Mouse (Mus musculus) lung, postnatal 14 days (tissue): ENCODE results near the gene Wnk1.

ENCODE experiments used
- DNase-seq: peaks from one replicate; pipeline ENCODE4 v3.0.0; 2021

Wnk1 gene

GRCm38 (mm10) chr6:120039668-120040556 is 1.4 kb upstream of the Wnk1 start:
- peak; percentile 85 for DNase-seq

GRCm38 (mm10) chr6:120039256-120039563 is 738 bp upstream of the Wnk1 start:
- DNase-seq, result peak; percentile 37

GRCm38 (mm10) chr6:120037636-120038365 is 671 bp downstream of the Wnk1 start:
- peak; percentile 79 for DNase-seq

- peak; percentile 73 for DNase-seq
Measured at GRCm38 (mm10) chr6:120037004-120037635, 1.4 kb downstream of the Wnk1 start.

- no peak for DNase-seq
Measured at GRCm38 (mm10) chr6:120024577-120024976, 13.9 kb downstream of the Wnk1 start.

GRCm38 (mm10) chr6:120023746-120024145 is 14.7 kb downstream of the Wnk1 start:
- no peak for DNase-seq

GRCm38 (mm10) chr6:120022042-120022441 is 16.4 kb downstream of the Wnk1 start:
- DNase-seq, result no peak

GRCm38 (mm10) chr6:120019697-120020096 is 18.8 kb downstream of the Wnk1 start:
- DNase-seq, result no peak

- DNase-seq, result no peak
Measured at GRCm38 (mm10) chr6:120013125-120013524, 25.3 kb downstream of the Wnk1 start.

GRCm38 (mm10) chr6:120011440-120011839 is 27.0 kb downstream of the Wnk1 start:
- no peak for DNase-seq

- no peak for DNase-seq
Measured at GRCm38 (mm10) chr6:120011001-120011400, 27.5 kb downstream of the Wnk1 start.

- DNase-seq, result no peak
Measured at GRCm38 (mm10) chr6:120010535-120010934, 27.9 kb downstream of the Wnk1 start.

GRCm38 (mm10) chr6:120001718-120002117 is 36.8 kb downstream of the Wnk1 start:
- no peak for DNase-seq

- no peak for DNase-seq
Measured at GRCm38 (mm10) chr6:119996480-119996879, 42.0 kb downstream of the Wnk1 start.

- no peak for DNase-seq
Measured at GRCm38 (mm10) chr6:119924235-119925005, 114.1 kb downstream of the Wnk1 start.

GRCm38 (mm10) chr6:119922544-119922943 is 115.9 kb downstream of the Wnk1 start:
- DNase-seq, result no peak

GRCm38 (mm10) chr6:119922136-119922535 is 116.3 kb downstream of the Wnk1 start:
- DNase-seq, result no peak

- peak; percentile 20 for DNase-seq
Measured at GRCm38 (mm10) chr6:119918561-119919181, 119.8 kb downstream of the Wnk1 start.

GRCm38 (mm10) chr6:119915710-119916109 is 122.8 kb downstream of the Wnk1 start:
- DNase-seq, result no peak

- peak; percentile 22 for DNase-seq
Measured at GRCm38 (mm10) chr6:119912046-119912445, 126.4 kb downstream of the Wnk1 start.

GRCm38 (mm10) chr6:119905461-119905860 is 133.0 kb downstream of the Wnk1 start:
- no peak for DNase-seq

GRCm38 (mm10) chr6:119903081-119903789 is 135.2 kb downstream of the Wnk1 start:
- no peak for DNase-seq
